Mouse (Mus musculus): ENCODE results near the gene Slc23a3. TPM values are rescaled to one million over a fixed set of nuclear protein-coding genes. Genes with fewer than 3 reads are reported as not detected.

Gene Slc23a3
- polyA plus RNA-seq, 1 experiment, result 0.30 TPM

DNA sequence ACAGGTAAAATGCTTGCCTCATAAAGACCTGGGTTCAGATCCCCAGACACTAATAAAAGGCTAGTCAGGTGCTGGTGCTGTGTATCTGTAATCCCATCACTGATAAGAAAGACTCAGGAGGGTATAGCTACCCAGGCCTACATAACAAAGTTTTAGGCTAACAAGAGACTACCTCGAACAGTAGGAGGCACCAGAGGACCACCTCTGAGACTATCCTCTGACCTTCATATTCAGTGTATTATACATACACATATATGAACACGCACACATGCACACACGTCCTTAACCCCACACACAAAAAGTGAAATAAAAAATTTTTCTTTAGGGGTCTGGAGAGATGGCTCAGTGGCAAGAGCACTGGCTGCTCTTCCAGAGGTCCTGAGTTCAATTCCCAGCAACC lies 11.5 kb downstream of the Slc23a3 start:
- H3K4me3 ChIP-seq (ENCODE audit: extremely low read depth, insufficient read depth, insufficient read length), result no peak overlapping the region
- WGBS, result 84% methylated on average over 3 of the region's 3 CpGs
- no peak for TF ChIP-seq POLR2A (IDR thresholded peaks at IDR 0.05; ENCODE audit: low read depth, low read length)
- no peak for TF ChIP-seq CTCF (IDR thresholded peaks at IDR 0.05; ENCODE audit: extremely low read depth, insufficient read depth, insufficient read length, insufficient replicate concordance)
- peaks cover 3% of the 10 kb centered on the region; the same call in 1 of the 2 replicates for H3K4me1 ChIP-seq (ENCODE audit: control insufficient read depth, insufficient read depth, insufficient read length)
- DNase-seq (ENCODE audit: low read depth in 1 of 2, low spot score in 2 of 2), result peak in 1 of 2 experiments; percentile 36
- no peak overlapping the region for H3K27ac ChIP-seq (ENCODE audit: insufficient read depth, low read length)
- H3K36me3 ChIP-seq (ENCODE audit: control insufficient read depth, insufficient read depth, low read length), result no peaks in the 10 kb centered on the region
- H3K27me3 ChIP-seq (ENCODE audit: control insufficient read depth, insufficient read depth, low read length), result no peaks in the 10 kb centered on the region

Other genes with a start within 250 kb of the Slc23a3 start
- 0.08 TPM in 1 of 2 replicates, not detected in the other for gene Fev, start 248.5 kb downstream of the Slc23a3 start, polyA plus RNA-seq (2012; rRNA removed)
- not detected in 2 replicates for gene Cryba2, start 240.7 kb downstream of the Slc23a3 start, polyA plus RNA-seq (2012; rRNA removed)
- gene Cfap65, start 198.3 kb downstream of the Slc23a3 start, polyA plus RNA-seq (2012; rRNA removed), result not detected in 2 replicates
- 0.18 and 0.26 TPM in 2 replicates for gene Ihh, start 182.2 kb downstream of the Slc23a3 start, polyA plus RNA-seq (2012; rRNA removed)
- gene Nhej1, start 8.7 kb downstream of the Slc23a3 start, polyA plus RNA-seq (2012; rRNA removed), result 1.3 TPM in 2 replicates
- gene Cnppd1, start 8.8 kb upstream of the Slc23a3 start, polyA plus RNA-seq (2012; rRNA removed), result 59.3 and 71.7 TPM in 2 replicates
- 88.2 and 101 TPM in 2 replicates for gene Retreg2, start 8.9 kb upstream of the Slc23a3 start, polyA plus RNA-seq (2012; rRNA removed)
- gene Zfand2b, start 34.8 kb upstream of the Slc23a3 start, polyA plus RNA-seq (2012; rRNA removed), result 47.7 and 53.2 TPM in 2 replicates
- gene Abcb6, start 46.5 kb upstream of the Slc23a3 start, polyA plus RNA-seq (2012; rRNA removed), result 14.0 and 15.7 TPM in 2 replicates
- gene Ankzf1, start 58.3 kb upstream of the Slc23a3 start, polyA plus RNA-seq (2012; rRNA removed), result 15.5 and 15.9 TPM in 2 replicates
- gene Atg9a, start 58.3 kb upstream of the Slc23a3 start, polyA plus RNA-seq (2012; rRNA removed), result 34.5 and 40.8 TPM in 2 replicates
- gene Glb1l, start 76.9 kb upstream of the Slc23a3 start, polyA plus RNA-seq (2012; rRNA removed), result 5.3 and 5.7 TPM in 2 replicates
- 121 and 131 TPM in 2 replicates for gene Stk16, start 76.9 kb upstream of the Slc23a3 start, polyA plus RNA-seq (2012; rRNA removed)
- 123 and 132 TPM in 2 replicates for gene Tuba4a, start 86.0 kb upstream of the Slc23a3 start, polyA plus RNA-seq (2012; rRNA removed)
- 0.19 TPM in 1 of 2 replicates, not detected in the other for gene A630095N17Rik, start 98.2 kb upstream of the Slc23a3 start, polyA plus RNA-seq (2012; rRNA removed)
- 32.6 and 45.8 TPM in 2 replicates for gene Dnajb2, start 102.5 kb upstream of the Slc23a3 start, polyA plus RNA-seq (2012; rRNA removed)
- 0.22 and 0.35 TPM in 2 replicates for gene Ptprn, start 130.6 kb upstream of the Slc23a3 start, polyA plus RNA-seq (2012; rRNA removed)
- 0.18 TPM in 1 of 2 replicates, not detected in the other for gene Resp18, start 144.5 kb upstream of the Slc23a3 start, polyA plus RNA-seq (2012; rRNA removed)
- gene Dnpep, start 184.1 kb upstream of the Slc23a3 start, polyA plus RNA-seq (2012; rRNA removed), result 76.1 and 81.0 TPM in 2 replicates
- 40.5 and 49.3 TPM in 2 replicates for gene Des, start 226.4 kb upstream of the Slc23a3 start, polyA plus RNA-seq (2012; rRNA removed)
- 14.3 and 21.2 TPM in 2 replicates for gene Speg, start 241.4 kb upstream of the Slc23a3 start, polyA plus RNA-seq (2012; rRNA removed)